Mouse (Mus musculus): ENCODE results near the gene Nms. TPM values are rescaled to one million over a fixed set of nuclear protein-coding genes. Genes with fewer than 3 reads are reported as not detected.
A peak's percentile ranks its signal among the peaks of the same experiment; 100 is the strongest.

The Nms gene
- total RNA-seq (2014; rRNA removed; ENCODE audit: low replicate concordance) (not detected in 2 replicates), polyA plus RNA-seq (2015; fragmentation: Nextera tagmentation; extraction: Ambion mirVana) (not detected in 2 replicates)

DNA sequence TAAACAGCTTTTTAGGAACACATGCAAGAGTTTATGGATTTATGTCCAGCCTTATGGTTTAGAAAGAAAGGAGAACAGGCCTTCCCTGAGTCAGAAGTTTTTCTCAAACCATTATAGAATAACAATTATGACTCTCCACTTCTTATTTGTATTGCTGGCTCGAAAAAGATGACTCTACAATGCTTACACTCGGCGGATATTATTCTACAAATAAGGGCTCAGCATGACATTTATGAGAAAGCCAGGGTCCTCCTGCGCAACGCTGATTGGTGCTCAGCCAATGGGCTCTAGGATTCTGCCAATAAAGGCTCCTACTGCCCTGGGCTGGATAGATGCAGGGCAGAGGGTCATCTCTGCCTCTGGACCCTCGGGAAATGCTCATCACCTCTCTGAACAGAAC is at the start of gene Nms:
Gene Nms (plus strand): TSS at position 301 of the 400 bp plus-strand sequence.
- H3K9me3 ChIP-seq (replicated peaks; ENCODE audit: control insufficient read depth, low read length), result no peaks in the 10 kb centered on the region
- 68% methylated on average over 6 of the region's 6 CpGs for WGBS
- H3K9ac ChIP-seq (replicated peaks; ENCODE audit: low read depth, low read length), result no peak within 1 kb of the TSS
- ATAC-seq (ENCODE audit: insufficient read depth, low read depth) (no peak), DNase-seq (ENCODE audit: low spot score) (no peak)
- no peak for TF ChIP-seq EP300 (IDR thresholded peaks at IDR 0.05; ENCODE audit: low read depth)
- TF ChIP-seq CTCF (IDR thresholded peaks at IDR 0.05; ENCODE audit: low read depth), result no peak
- H3K4me1 ChIP-seq (ENCODE audit: control insufficient read depth, insufficient read depth), result no peaks in the 10 kb centered on the region
- H3K36me3 ChIP-seq (replicated peaks; ENCODE audit: control insufficient read depth, insufficient read depth, low read length), result no peaks in the 10 kb centered on the region
- H3K4me3 ChIP-seq (ENCODE audit: low read depth, low read length), result no peak within 1 kb of the TSS
- no peak within 1 kb of the TSS for H3K27ac ChIP-seq (ENCODE audit: low read depth)
- no peaks in the 10 kb centered on the region for H3K27me3 ChIP-seq (ENCODE audit: control insufficient read depth, insufficient read depth, low read length)
- no peak within 1 kb of the TSS for H3K4me2 ChIP-seq (ENCODE audit: low read depth, low read length)

DNA sequence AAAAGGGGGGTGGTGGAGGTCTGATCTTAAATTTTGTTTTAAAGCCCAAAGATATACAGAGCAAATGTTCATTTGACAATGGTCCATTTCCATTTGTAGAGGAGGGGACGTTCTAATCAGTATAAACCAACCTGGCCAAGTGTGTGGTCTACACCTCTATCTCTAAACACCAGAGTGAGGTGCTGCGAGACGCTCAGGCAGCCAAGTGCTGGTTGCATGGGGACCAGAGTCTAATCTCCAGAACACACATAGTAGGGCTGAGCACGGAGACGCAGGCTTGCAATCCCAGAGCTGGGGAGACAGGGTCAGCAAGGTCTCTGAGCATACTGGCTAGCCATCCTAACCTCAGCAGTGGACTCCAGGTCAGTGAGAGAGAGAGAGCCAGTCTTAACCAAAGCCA is 47.5 kb upstream of the Nms start:
- WGBS, result 85% methylated on average over 5 of the region's 5 CpGs
- no peak overlapping the region for H3K4me2 ChIP-seq (ENCODE audit: low read depth, low read length)
- no peaks in the 10 kb centered on the region for H3K36me3 ChIP-seq (replicated peaks; ENCODE audit: control insufficient read depth, insufficient read depth, low read length)
- no peak overlapping the region for H3K4me3 ChIP-seq (ENCODE audit: low read depth, low read length)
- no peak for ATAC-seq (ENCODE audit: insufficient read depth, low read depth)
- no peak overlapping the region for H3K9ac ChIP-seq (replicated peaks; ENCODE audit: low read depth, low read length)
- H3K27me3 ChIP-seq (ENCODE audit: control insufficient read depth, insufficient read depth, low read length), result no peaks in the 10 kb centered on the region; the same call in 1 of the 2 replicates
- no peak overlapping the region for H3K27ac ChIP-seq (ENCODE audit: low read depth)
- 0 out of 2 replicates have a peak, but pooled peaks cover 4% of the 10 kb centered on the region for H3K4me1 ChIP-seq (ENCODE audit: control insufficient read depth, insufficient read depth)
- H3K9me3 ChIP-seq (replicated peaks; ENCODE audit: control insufficient read depth, low read length), result no peaks in the 10 kb centered on the region
- TF ChIP-seq EP300 (IDR thresholded peaks at IDR 0.05; ENCODE audit: low read depth) (no peak), CTCF (IDR thresholded peaks at IDR 0.05; ENCODE audit: low read depth) (no peak)
- DNase-seq (ENCODE audit: low spot score), result no peak

DNA sequence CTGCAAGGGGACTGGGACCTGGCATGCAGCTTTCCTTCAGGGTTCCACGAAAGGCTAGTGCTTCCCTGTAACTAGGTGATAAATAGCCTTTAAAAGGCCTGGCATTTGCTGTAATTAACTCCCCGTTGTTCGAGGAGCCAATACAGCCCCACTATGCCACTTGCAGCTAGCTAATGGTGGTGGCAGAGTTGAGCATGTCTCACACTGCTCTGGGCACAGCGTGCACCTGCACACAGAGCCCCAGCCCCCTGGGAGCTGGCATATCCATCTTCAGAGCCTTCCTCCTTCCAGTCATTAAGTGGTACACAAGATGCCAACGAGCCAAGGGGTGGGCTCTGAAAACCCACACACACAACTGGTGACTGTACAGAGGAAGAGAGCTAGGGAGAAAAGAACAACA is 45.9 kb upstream of the Nms start:
- WGBS, result 55% methylated on average over 5 of the region's 5 CpGs
- no peak for ATAC-seq (ENCODE audit: insufficient read depth, low read depth)

DNA sequence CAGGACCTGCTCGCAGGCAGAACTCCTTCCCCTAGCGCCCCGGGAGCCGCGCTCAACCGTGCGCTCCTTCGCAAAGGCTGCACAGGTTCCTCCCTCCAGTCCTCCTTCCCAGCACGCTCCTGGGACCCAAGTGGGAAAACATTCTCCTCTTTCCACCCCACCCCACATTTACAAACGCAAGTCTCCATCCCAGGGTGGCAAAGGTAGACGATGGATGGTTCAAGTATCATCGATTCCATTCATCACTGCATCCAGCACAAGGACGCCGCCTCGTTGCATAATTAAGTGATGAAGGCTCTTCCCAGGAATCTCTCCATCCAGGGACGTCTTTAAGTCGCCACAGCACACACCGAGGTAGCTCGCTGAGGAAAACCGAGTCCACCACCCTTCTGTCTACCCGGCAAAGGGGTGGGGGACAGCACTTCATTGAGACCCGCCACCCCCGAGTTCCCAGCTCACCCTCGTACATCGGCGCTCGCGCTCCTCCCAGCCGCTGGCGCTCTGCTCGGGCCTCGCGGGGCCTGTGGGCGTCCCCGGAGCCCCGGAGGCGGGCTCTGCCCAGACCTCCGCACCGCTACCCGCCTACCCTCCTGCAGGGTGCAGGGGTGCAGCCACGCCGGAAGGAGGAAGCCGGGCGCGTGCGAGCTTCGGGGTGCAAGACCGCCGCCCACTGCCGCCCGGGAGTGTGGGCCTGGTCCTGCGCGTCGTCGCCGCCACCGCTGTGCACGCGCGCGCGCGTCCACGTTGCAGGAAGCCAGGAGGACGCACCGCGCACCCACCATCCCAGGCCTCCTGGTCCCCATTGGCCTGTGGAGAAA is 41.3 kb upstream of the Nms start, which contains the start of gene Chst10:
Gene Chst10 (minus strand): TSS at position 731 of the 818 bp plus-strand sequence.
- Histone ChIP-seq H3K4me1 (ENCODE audit: control insufficient read depth, insufficient read depth) (no peaks in the 10 kb centered on the region), H3K4me3 (ENCODE audit: low read depth, low read length) (peak within 1 kb of the TSS; percentile 58), H3K36me3 (replicated peaks; ENCODE audit: control insufficient read depth, insufficient read depth, low read length) (no peaks in the 10 kb centered on the region), H3K27ac (ENCODE audit: low read depth) (no peak within 1 kb of the TSS), H3K9ac (replicated peaks; ENCODE audit: low read depth, low read length) (no peak within 1 kb of the TSS; the same call in 1 of the 2 replicates), H3K4me2 (ENCODE audit: low read depth, low read length) (peak within 1 kb of the TSS; percentile 82), H3K9me3 (replicated peaks; ENCODE audit: control insufficient read depth, low read length) (no peaks in the 10 kb centered on the region), H3K27me3 (ENCODE audit: control insufficient read depth, insufficient read depth, low read length) (peaks cover 13% of the 10 kb centered on the region)
- TF ChIP-seq CTCF (IDR thresholded peaks at IDR 0.05; ENCODE audit: low read depth) (no peak), EP300 (IDR thresholded peaks at IDR 0.05; ENCODE audit: low read depth) (no peak)
- ATAC-seq (ENCODE audit: insufficient read depth, low read depth), result peak; percentile 70
- peak; percentile 8 for DNase-seq (ENCODE audit: low spot score)
- WGBS, result under 1% methylated on average over 67 of the region's 67 CpGs

More for the DNA sequence above, 45.9 kb upstream of the Nms start:
- no peaks in the 10 kb centered on the region for H3K9me3 ChIP-seq (replicated peaks; ENCODE audit: control insufficient read depth, low read length)
- H3K4me2 ChIP-seq (ENCODE audit: low read depth, low read length), result no peak overlapping the region
- H3K4me1 ChIP-seq (ENCODE audit: control insufficient read depth, insufficient read depth), result no peaks in the 10 kb centered on the region
- H3K27ac ChIP-seq (ENCODE audit: low read depth), result no peak overlapping the region
- no peaks in the 10 kb centered on the region for H3K36me3 ChIP-seq (replicated peaks; ENCODE audit: control insufficient read depth, insufficient read depth, low read length)
- no peak overlapping the region for H3K4me3 ChIP-seq (ENCODE audit: low read depth, low read length)
- DNase-seq (ENCODE audit: low spot score), result no peak
- peaks cover 13% of the 10 kb centered on the region; the same call in 1 of the 2 replicates for H3K27me3 ChIP-seq (ENCODE audit: control insufficient read depth, insufficient read depth, low read length)
- TF ChIP-seq EP300 (IDR thresholded peaks at IDR 0.05; ENCODE audit: low read depth) (no peak), CTCF (IDR thresholded peaks at IDR 0.05; ENCODE audit: low read depth) (no peak)
- no peak overlapping the region for H3K9ac ChIP-seq (replicated peaks; ENCODE audit: low read depth, low read length)

DNA sequence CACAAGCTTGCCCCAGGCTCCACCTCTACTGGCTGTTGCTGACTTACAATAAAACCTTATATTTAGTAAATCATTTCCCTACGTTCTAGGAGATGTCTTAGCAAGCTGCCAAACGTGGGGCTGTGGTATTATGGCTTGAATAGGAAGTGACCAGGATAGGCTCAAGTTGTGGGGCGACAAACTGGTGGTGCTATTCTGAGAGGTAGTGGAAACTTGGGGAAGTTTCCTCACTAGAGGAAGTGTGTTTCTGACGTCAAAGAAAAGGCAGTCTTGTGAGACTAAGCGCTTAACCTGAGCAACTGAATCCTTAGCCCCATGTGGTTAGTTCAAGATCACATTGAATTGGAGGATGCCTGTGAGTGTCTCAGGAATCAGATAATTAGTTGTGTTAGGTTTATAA is 36.4 kb upstream of the Nms start:
- no peak overlapping the region for H3K27ac ChIP-seq (ENCODE audit: low read depth)
- no peak overlapping the region for H3K9ac ChIP-seq (replicated peaks; ENCODE audit: low read depth, low read length)
- no peaks in the 10 kb centered on the region for H3K36me3 ChIP-seq (replicated peaks; ENCODE audit: control insufficient read depth, insufficient read depth, low read length)
- WGBS, result 52% methylated on average over 5 of the region's 5 CpGs
- peaks cover 5% of the 10 kb centered on the region; the same call in 1 of the 2 replicates for H3K27me3 ChIP-seq (ENCODE audit: control insufficient read depth, insufficient read depth, low read length)
- H3K4me3 ChIP-seq (ENCODE audit: low read depth, low read length), result no peak overlapping the region
- H3K4me1 ChIP-seq (ENCODE audit: control insufficient read depth, insufficient read depth), result no peaks in the 10 kb centered on the region
- no peak for DNase-seq (ENCODE audit: low spot score)
- TF ChIP-seq CTCF (IDR thresholded peaks at IDR 0.05; ENCODE audit: low read depth) (no peak), EP300 (IDR thresholded peaks at IDR 0.05; ENCODE audit: low read depth) (no peak)
- no peaks in the 10 kb centered on the region for H3K9me3 ChIP-seq (replicated peaks; ENCODE audit: control insufficient read depth, low read length)
- no peak for ATAC-seq (ENCODE audit: insufficient read depth, low read depth)
- no peak overlapping the region for H3K4me2 ChIP-seq (ENCODE audit: low read depth, low read length)
